Mouse (Mus musculus): ENCODE data around the gene Sp3. TPM values are rescaled to one million over a fixed set of nuclear protein-coding genes. Genes with fewer than 3 reads are reported as not detected.
A peak's percentile ranks its signal among the peaks of the same experiment; 100 is the strongest.

Sp3 gene
- polyA plus RNA-seq, 1 experiment from 2014 or later: 30.9 TPM

GRCm38 (mm10) chr2:72916170-72916569 is 64.1 kb downstream of the Sp3 start:
- Histone ChIP-seq H3K4me1 (ENCODE audit: control insufficient read depth, low read depth, low read length) (no peaks in the 10 kb centered on the region), H3K36me3 (ENCODE audit: control insufficient read depth, insufficient read depth) (no peaks in the 10 kb centered on the region), H3K27ac (ENCODE audit: low read length) (no peak overlapping the region), H3K4me2 (ENCODE audit: low read depth, low read length) (no peak overlapping the region), H3K27me3 (ENCODE audit: control insufficient read depth, insufficient read depth, low read depth, low read length) (no peaks in the 10 kb centered on the region), H3K4me3 (ENCODE audit: low read depth, low read length) (no peak overlapping the region), H3K9me3 (replicated peaks; ENCODE audit: control insufficient read depth, low read length) (no peaks in the 10 kb centered on the region), H3K9ac (ENCODE audit: low read depth, low read length) (no peak overlapping the region)
- 55% methylated on average over 4 of the region's 4 CpGs for WGBS (ENCODE audit: insufficient replicate concordance)
- ATAC-seq (ENCODE audit: low read depth): no peak

GRCm38 (mm10) chr2:72915245-72915930 is 64.9 kb downstream of the Sp3 start:
- Histone ChIP-seq H3K9ac (ENCODE audit: low read depth, low read length) (no peak overlapping the region), H3K4me1 (ENCODE audit: control insufficient read depth, low read depth, low read length) (no peaks in the 10 kb centered on the region), H3K4me2 (ENCODE audit: low read depth, low read length) (no peak overlapping the region), H3K27me3 (ENCODE audit: control insufficient read depth, insufficient read depth, low read depth, low read length) (no peaks in the 10 kb centered on the region), H3K9me3 (replicated peaks; ENCODE audit: control insufficient read depth, low read length) (no peaks in the 10 kb centered on the region), H3K36me3 (ENCODE audit: control insufficient read depth, insufficient read depth) (no peaks in the 10 kb centered on the region), H3K27ac (ENCODE audit: low read length) (no peak overlapping the region), H3K4me3 (ENCODE audit: low read depth, low read length) (no peak overlapping the region)
- WGBS (ENCODE audit: insufficient replicate concordance): 67% methylated on average over 7 of the region's 7 CpGs
- ATAC-seq (ENCODE audit: low read depth): no peak

GRCm38 (mm10) chr2:72913458-72913760 is 66.8 kb downstream of the Sp3 start:
- H3K9me3 ChIP-seq (replicated peaks; ENCODE audit: control insufficient read depth, low read length): no peaks in the 10 kb centered on the region
- H3K9ac ChIP-seq (ENCODE audit: low read depth, low read length): no peak overlapping the region
- no peaks in the 10 kb centered on the region for H3K4me1 ChIP-seq (ENCODE audit: control insufficient read depth, low read depth, low read length)
- no peak overlapping the region for H3K4me3 ChIP-seq (ENCODE audit: low read depth, low read length)
- H3K4me2 ChIP-seq (ENCODE audit: low read depth, low read length): no peak overlapping the region
- WGBS (ENCODE audit: insufficient replicate concordance): 72% methylated on average over 7 of the region's 7 CpGs
- no peak overlapping the region for H3K27ac ChIP-seq (ENCODE audit: low read length)
- no peaks in the 10 kb centered on the region for H3K27me3 ChIP-seq (ENCODE audit: control insufficient read depth, insufficient read depth, low read depth, low read length)
- H3K36me3 ChIP-seq (ENCODE audit: control insufficient read depth, insufficient read depth): no peaks in the 10 kb centered on the region
- no peak for ATAC-seq (ENCODE audit: low read depth)

GRCm38 (mm10) chr2:72912708-72913457 is 67.4 kb downstream of the Sp3 start:
- no peaks in the 10 kb centered on the region for H3K9me3 ChIP-seq (replicated peaks; ENCODE audit: control insufficient read depth, low read length)
- 83% methylated on average over 11 of the region's 11 CpGs for WGBS (ENCODE audit: insufficient replicate concordance)
- no peak overlapping the region for H3K27ac ChIP-seq (ENCODE audit: low read length)
- H3K36me3 ChIP-seq (ENCODE audit: control insufficient read depth, insufficient read depth): no peaks in the 10 kb centered on the region
- H3K27me3 ChIP-seq (ENCODE audit: control insufficient read depth, insufficient read depth, low read depth, low read length): no peaks in the 10 kb centered on the region
- no peak overlapping the region for H3K4me2 ChIP-seq (ENCODE audit: low read depth, low read length)
- H3K4me1 ChIP-seq (ENCODE audit: control insufficient read depth, low read depth, low read length): no peaks in the 10 kb centered on the region
- H3K9ac ChIP-seq (ENCODE audit: low read depth, low read length): no peak overlapping the region
- H3K4me3 ChIP-seq (ENCODE audit: low read depth, low read length): no peak overlapping the region
- ATAC-seq (ENCODE audit: low read depth): no peak

- Histone ChIP-seq H3K4me1 (ENCODE audit: control insufficient read depth, low read depth, low read length) (no peaks in the 10 kb centered on the region), H3K9me3 (replicated peaks; ENCODE audit: control insufficient read depth, low read length) (no peaks in the 10 kb centered on the region), H3K27me3 (ENCODE audit: control insufficient read depth, insufficient read depth, low read depth, low read length) (no peaks in the 10 kb centered on the region), H3K4me3 (ENCODE audit: low read depth, low read length) (no peak overlapping the region), H3K9ac (ENCODE audit: low read depth, low read length) (no peak overlapping the region), H3K4me2 (ENCODE audit: low read depth, low read length) (no peak overlapping the region), H3K27ac (ENCODE audit: low read length) (no peak overlapping the region), H3K36me3 (ENCODE audit: control insufficient read depth, insufficient read depth) (no peaks in the 10 kb centered on the region)
- ATAC-seq (ENCODE audit: low read depth): no peak
- WGBS (ENCODE audit: insufficient replicate concordance): 79% methylated on average over 9 of the region's 9 CpGs
Observed at GRCm38 (mm10) chr2:72911527-72911926, 68.7 kb downstream of the Sp3 start.

- no peaks in the 10 kb centered on the region for H3K27me3 ChIP-seq (ENCODE audit: control insufficient read depth, insufficient read depth, low read depth, low read length)
- no peaks in the 10 kb centered on the region for H3K36me3 ChIP-seq (ENCODE audit: control insufficient read depth, insufficient read depth)
- no peaks in the 10 kb centered on the region for H3K4me1 ChIP-seq (ENCODE audit: control insufficient read depth, low read depth, low read length)
- no peak overlapping the region for H3K9ac ChIP-seq (ENCODE audit: low read depth, low read length)
- ATAC-seq (ENCODE audit: low read depth): no peak
- H3K27ac ChIP-seq (ENCODE audit: low read length): no peak overlapping the region
- no peak overlapping the region for H3K4me2 ChIP-seq (ENCODE audit: low read depth, low read length)
- H3K9me3 ChIP-seq (replicated peaks; ENCODE audit: control insufficient read depth, low read length): no peaks in the 10 kb centered on the region
- H3K4me3 ChIP-seq (ENCODE audit: low read depth, low read length): no peak overlapping the region
- WGBS (ENCODE audit: insufficient replicate concordance): 60% methylated on average over 4 of the region's 4 CpGs
Observed at GRCm38 (mm10) chr2:72909046-72909445, 71.2 kb downstream of the Sp3 start.

- H3K9me3 ChIP-seq (replicated peaks; ENCODE audit: control insufficient read depth, low read length): no peaks in the 10 kb centered on the region
- H3K4me2 ChIP-seq (ENCODE audit: low read depth, low read length): no peak overlapping the region
- no peak overlapping the region for H3K9ac ChIP-seq (ENCODE audit: low read depth, low read length)
- no peak overlapping the region for H3K4me3 ChIP-seq (ENCODE audit: low read depth, low read length)
- WGBS (ENCODE audit: insufficient replicate concordance): 58% methylated on average over 20 of the region's 20 CpGs
- H3K27ac ChIP-seq (ENCODE audit: low read length): peak overlapping the region; percentile 48
- ATAC-seq (ENCODE audit: low read depth): peak; percentile 89
- H3K4me1 ChIP-seq (ENCODE audit: control insufficient read depth, low read depth, low read length): no peaks in the 10 kb centered on the region
- no peaks in the 10 kb centered on the region for H3K27me3 ChIP-seq (ENCODE audit: control insufficient read depth, insufficient read depth, low read depth, low read length)
- no peaks in the 10 kb centered on the region for H3K36me3 ChIP-seq (ENCODE audit: control insufficient read depth, insufficient read depth)
Observed at GRCm38 (mm10) chr2:72908191-72908910, 71.9 kb downstream of the Sp3 start.

GRCm38 (mm10) chr2:72906745-72907144 is 73.5 kb downstream of the Sp3 start:
- Histone ChIP-seq H3K36me3 (ENCODE audit: control insufficient read depth, insufficient read depth) (no peaks in the 10 kb centered on the region), H3K27me3 (ENCODE audit: control insufficient read depth, insufficient read depth, low read depth, low read length) (no peaks in the 10 kb centered on the region), H3K4me1 (ENCODE audit: control insufficient read depth, low read depth, low read length) (no peaks in the 10 kb centered on the region), H3K4me3 (ENCODE audit: low read depth, low read length) (no peak overlapping the region), H3K9me3 (replicated peaks; ENCODE audit: control insufficient read depth, low read length) (no peaks in the 10 kb centered on the region), H3K27ac (ENCODE audit: low read length) (no peak overlapping the region), H3K4me2 (ENCODE audit: low read depth, low read length) (no peak overlapping the region), H3K9ac (ENCODE audit: low read depth, low read length) (no peak overlapping the region)
- ATAC-seq (ENCODE audit: low read depth): no peak
- 71% methylated on average over 8 of the region's 8 CpGs for WGBS (ENCODE audit: insufficient replicate concordance)

All from liver, embryonic 16.5 days (tissue).